Mouse (Mus musculus): ENCODE results near the gene Hspa1b.

DNA sequence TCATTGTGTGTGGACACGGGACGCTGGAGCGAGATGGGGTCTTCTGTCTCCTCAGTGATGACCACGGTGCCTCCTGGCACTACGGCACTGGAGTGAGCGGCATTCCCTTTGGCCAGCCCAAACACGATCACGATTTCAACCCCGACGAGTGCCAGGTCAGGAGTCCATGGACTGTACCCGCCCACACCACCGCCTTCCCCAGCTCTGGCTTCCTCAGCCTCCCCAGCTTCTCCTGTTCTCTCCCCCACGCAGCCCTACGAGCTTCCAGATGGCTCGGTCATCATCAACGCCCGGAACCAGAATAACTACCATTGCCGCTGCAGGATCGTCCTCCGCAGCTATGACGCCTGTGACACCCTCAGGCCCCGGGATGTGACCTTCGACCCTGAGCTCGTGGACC is 25.0 kb downstream of the Hspa1b start:
- no peak for TF ChIP-seq CTCF (conservative IDR thresholded peaks at IDR 0.05; ENCODE audit: low read length)
- no peak for TF ChIP-seq POU5F1 (IDR thresholded peaks at IDR 0.05; ENCODE audit: borderline replicate concordance, low read length)
- TF ChIP-seq NANOG (IDR thresholded peaks at IDR 0.05; ENCODE audit: borderline replicate concordance, low read length) = no peak

Data from E14TG2a.4 (cell line).